Mouse (Mus musculus): ENCODE data around the gene Ralgapa1.

Gene Ralgapa1

DNA sequence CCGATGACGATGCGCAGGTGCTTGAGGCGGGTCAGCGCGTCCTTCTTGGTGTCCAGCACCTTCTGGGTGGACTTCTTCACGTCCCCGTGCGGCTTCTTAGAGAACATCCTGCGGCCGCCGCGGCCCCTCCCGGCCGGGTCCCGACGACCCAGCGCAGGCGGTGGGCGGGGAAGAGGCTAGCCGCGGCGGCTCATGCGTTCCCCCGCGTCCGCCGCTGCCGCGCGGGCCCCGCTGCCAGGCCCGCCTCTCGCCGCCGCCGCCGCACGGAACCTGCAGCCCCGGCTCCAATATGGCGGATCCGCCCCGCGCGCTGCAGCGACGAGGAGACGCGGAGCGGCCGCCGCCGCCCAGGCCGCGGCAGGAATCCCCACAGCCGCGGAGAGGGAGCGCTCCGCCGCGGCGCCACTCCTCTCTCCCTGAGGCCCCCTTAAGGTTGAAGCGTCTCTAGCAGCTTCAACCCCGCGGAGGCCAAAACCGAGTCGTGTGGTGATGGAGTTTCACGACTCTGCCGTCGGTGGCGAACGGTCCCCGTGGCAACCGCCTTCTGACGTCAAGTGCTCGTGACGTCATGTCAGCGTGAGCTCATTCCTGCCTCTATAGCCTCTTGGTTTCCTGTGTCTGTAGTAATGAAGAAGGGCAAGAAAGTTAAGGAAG lies at the start of gene Ralgapa1:
TSS of gene Ralgapa1 (minus strand) at position 507 of the 654 bp plus-strand sequence.
- DNase-seq, result peak; percentile 97

DNA sequence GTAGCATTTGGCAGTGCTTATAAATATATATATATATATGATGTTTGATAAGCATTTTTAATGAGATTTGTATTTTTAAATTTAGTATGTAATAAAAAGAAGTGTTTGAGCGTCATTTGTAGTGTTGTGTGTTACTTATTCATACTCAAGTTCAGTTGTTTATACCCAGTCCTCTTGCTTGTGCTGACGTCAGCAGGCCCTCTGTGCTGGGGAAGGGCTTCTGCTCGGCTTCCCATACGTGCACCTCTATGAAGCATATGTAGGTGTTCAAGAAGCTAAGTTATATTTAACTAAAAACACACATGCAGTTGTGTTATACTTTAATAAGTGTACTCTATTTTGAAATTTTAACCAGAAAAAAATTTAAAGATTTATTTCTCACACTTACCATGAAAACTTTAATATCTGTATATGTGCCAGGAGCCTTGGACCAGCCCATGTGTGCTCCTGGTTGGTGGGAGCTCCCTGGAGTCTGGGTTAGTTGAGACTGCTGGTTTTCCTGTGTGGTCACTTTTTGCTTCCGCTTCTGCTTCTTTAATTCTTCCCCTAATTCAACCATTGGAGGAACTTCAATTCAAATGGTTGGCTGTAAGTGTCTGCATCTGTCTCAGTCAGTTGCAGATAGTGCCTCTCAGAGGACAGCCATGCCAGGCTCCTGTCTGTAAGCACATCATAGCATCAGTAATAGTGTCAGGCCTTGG lies 48.8 kb upstream of the Ralgapa1 start:
- no peak for DNase-seq

- no peak for DNase-seq
Observed at GRCm38 (mm10) chr12:55867738-55868137, 46.8 kb upstream of the Ralgapa1 start.

DNA sequence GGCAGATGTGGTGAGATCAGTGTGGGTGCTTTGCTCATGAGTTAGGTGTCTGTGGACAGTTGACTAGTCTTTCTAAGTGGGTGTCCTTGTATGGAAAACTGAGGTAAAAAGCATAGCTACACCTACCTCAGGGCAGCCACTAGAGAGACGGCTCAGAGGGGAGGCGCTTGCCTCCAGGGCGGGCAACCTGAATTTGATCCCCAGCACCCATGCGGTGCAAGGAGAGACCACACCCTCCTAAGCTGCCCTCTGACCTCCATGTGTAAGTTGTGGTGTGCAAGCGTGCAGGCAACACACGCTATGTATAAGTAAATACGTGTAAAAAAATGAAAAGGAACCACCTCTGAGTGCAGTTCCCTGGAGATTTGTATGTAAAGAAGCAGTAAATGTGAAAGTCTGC lies 39.7 kb upstream of the Ralgapa1 start:
- DNase-seq, result no peak

GRCm38 (mm10) chr12:55859409-55860349 lies 38.7 kb upstream of the Ralgapa1 start:
- DNase-seq, result no peak

DNA sequence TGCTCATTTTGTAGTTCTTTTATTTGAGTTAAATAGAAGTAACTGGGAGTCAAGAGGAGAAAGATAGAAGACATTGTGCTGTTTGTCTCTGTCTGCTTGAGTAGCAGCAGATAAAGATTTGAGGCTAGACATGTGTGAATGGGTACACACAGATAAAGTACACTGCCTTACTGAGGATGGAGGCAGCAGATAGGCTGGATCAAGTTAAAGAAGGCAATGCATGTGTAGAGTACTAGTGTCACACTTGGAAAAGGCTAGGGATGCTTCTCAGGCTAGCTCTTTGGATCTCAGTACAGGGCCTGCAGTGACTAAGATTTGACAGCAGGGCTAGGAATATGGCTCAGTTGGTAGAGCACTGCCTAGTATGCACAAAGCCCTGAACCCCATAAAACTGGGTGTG lies 29.7 kb upstream of the Ralgapa1 start:
- DNase-seq, result no peak

DNA sequence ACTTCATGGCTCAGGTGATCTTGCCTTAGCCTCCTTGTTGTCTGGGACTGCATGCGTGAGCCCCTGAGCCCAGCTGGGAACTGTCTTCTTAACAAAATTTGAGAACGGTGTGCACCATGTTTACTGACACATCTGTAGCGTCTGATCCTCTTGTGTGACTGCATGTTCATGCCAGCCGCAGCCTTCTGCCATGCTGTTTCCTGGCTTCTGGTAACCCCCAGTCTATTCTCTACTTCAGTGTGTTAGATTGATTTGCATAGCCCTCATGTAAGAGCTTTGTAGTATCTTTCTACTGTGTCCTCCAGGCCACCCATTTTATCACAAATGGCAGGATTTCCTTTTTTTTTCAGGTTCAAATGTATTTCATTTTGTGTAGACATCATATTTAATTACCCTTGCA lies 26.9 kb upstream of the Ralgapa1 start:
- no peak for DNase-seq

DNA sequence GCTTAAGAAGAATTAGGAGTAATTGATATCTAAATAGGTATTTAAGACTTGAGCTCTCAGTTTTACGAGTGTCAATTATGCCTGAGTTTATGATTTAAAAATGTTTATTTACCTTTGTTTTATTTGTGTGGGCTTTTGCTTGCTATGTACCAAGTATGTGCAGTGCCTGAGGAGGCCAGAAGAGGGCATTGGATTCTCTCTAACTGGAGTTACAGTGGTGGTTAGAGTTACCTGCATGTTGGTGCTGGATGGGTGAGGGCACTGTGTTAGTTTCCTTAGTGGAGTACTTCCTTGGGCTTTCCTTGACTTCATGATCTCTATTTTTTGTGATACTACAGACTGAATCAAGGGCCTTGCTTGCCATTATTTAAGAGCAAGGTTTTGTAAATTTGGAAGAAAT lies 25.8 kb upstream of the Ralgapa1 start:
- peak; percentile 47 for DNase-seq

DNA sequence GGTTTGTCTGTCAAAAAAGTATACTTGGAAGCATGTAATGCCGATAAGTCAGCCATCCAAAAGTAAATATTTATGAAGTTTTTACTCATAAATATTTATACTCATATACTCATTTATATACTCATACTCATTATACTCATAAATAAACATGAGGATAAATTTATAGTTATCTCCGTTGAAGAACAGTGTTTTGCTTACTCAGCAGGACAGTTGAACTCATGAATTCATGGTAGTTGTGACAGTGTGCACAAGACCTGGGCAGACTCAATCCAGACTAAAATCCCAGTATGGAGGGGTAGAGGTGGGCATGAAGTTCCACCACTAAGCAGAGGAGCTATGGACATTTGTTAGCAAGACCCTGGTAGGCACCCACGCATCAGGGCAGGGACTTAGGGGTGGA lies 16.5 kb upstream of the Ralgapa1 start:
- no peak for DNase-seq

- DNase-seq, result peak; percentile 99
Observed at GRCm38 (mm10) chr12:55836199-55836951, 15.4 kb upstream of the Ralgapa1 start, which contains the start of gene Brms1l. Brms1l (plus strand) TSS chr12:55836324.

DNA sequence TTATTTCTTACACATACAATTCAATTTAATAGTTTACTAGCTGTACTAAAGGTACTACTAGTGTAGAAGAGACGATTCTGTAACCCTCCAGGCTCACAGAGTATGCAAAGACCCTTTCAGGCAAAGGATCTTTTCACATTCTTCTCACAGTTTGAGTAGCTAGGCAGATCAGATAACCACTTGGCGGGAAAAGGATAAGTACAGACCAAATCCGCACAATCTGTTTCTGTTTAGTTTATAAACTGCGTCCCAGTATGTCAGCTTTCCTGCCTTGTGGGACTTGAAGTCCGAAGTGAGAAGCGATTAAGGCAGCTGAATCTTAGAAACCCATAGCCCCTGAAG lies 14.9 kb upstream of the Ralgapa1 start:
- DNase-seq, result no peak

- no peak for DNase-seq
Observed at GRCm38 (mm10) chr12:55834891-55835290, 13.9 kb upstream of the Ralgapa1 start.

GRCm38 (mm10) chr12:55833906-55834625 lies 13.1 kb upstream of the Ralgapa1 start:
- DNase-seq, result no peak

DNA sequence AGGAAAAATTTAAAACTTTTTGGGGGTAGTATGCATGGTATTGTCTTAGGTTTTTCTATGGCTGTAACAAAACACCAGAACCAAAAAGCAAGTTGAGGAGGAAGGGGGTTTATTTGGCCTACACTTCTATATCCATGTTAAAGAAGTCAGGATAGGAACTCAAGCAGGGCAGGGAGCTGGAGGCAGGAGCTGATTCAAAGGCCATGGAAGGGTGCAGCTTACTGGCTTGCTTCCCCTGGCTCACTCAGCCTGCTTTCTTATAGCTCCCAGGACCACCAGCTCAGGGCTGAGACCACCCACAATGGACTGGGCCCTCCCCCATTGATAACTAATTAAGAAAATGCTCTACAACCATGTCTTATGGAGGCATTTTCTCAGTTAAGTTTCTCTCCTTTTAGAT lies 12.0 kb upstream of the Ralgapa1 start:
- no peak for DNase-seq

DNA sequence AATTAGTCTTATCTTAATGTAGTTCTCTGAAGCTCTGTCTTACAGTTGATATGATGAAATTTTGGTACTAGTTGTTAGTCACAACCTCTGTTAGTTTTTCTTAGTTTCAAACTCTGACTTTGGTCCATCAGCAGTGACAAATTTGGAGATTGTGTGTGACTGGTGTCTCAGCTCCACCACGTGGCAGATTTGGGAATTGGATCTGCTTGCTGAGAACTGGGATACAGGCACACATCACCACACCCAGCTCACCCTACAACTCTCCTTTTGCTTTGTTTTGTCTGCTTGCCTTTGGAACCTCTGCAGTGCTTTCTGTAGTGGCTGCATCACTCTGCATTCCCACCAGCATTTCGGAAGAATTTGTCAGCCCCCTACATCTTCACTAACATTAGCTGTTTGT lies 10.1 kb upstream of the Ralgapa1 start:
- DNase-seq, result peak; percentile 69

GRCm38 (mm10) chr12:55825537-55825936 lies 4.6 kb upstream of the Ralgapa1 start:
- no peak for DNase-seq

GRCm38 (mm10) chr12:55824027-55824426 lies 3.1 kb upstream of the Ralgapa1 start:
- no peak for DNase-seq

GRCm38 (mm10) chr12:55820119-55820660 lies 777 bp downstream of the Ralgapa1 start:
- DNase-seq, result no peak

GRCm38 (mm10) chr12:55816488-55816887 lies 4.5 kb downstream of the Ralgapa1 start:
- DNase-seq, result no peak

- no peak for DNase-seq
Observed at GRCm38 (mm10) chr12:55805035-55805434, 15.9 kb downstream of the Ralgapa1 start.

DNA sequence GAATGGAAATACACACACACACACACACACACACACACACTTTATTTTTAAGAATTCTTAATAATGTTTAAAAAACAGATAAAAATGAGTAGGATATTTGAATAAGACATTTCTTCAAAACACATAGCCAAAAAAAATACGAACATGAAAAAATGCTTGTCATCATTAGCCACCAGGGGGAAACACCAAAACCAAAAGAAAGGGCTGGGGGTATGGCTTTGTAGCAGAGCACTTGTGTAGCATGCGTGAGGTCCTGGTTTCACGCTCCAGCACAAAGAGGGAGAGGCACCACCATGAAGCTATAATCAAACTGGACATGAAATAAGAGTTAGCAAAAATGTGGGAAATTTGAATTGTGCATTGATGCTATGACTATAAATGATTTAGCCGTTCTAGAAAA lies 19.8 kb downstream of the Ralgapa1 start:
- DNase-seq, result no peak

DNA sequence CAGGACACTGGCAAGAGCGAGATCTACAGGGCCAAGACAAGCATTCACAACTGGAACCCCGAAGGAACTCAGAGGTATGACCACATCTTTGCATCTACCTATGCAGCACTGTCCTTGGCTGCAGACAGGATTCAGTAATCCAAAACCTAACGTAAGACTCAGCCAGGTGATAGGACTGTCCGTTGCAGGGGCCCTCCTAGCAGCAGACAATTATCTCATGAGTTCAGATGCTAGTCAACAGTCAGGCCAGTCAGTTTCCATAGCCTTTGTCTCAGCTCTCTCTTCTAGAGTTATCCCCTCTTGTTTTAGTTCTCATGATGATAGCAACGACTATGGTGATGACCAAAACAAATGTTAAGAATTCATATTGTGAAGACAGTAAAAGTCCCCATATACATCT lies 20.8 kb downstream of the Ralgapa1 start:
- no peak for DNase-seq
